Mouse (Mus musculus) erythroblast, embryonic 14.5 days (primary cell): ENCODE data around the gene Kcna7. TPM values are rescaled to one million over a fixed set of nuclear protein-coding genes. Genes with fewer than 3 reads are reported as not detected.
"Not testable (repeated sequence)": the region's sequence is repeated elsewhere in the genome, so short reads cannot be mapped to it uniquely, and the experiment has no call there.

Experiments
- H3K27me3 ChIP-seq: 2 replicates; pipeline ENCODE4 v1.6.1; 2012; ENCODE audit warnings: inconsistent platforms; ENCODE audit not compliant: control insufficient read depth
- H3K36me3 ChIP-seq: 2 replicates; pipeline ENCODE4 v1.6.1; 2012; ENCODE audit warnings: mild to moderate bottlenecking, inconsistent platforms; ENCODE audit not compliant: control insufficient read depth
- H3K4me1 ChIP-seq: 2 replicates; pipeline ENCODE4 v1.6.1; 2012; ENCODE audit warnings: inconsistent platforms; ENCODE audit not compliant: control insufficient read depth
- H3K4me3 ChIP-seq: replicated peaks from 2 replicates; pipeline ENCODE3; 2012; ENCODE audit warnings: moderate library complexity, mild to moderate bottlenecking, inconsistent platforms
- H3K9me3 ChIP-seq: 2 replicates; pipeline ENCODE4 v1.6.1; 2012; ENCODE audit warnings: low read length, inconsistent platforms, mixed read lengths; ENCODE audit not compliant: control insufficient read depth
- GATA1 ChIP-seq: IDR thresholded peaks from 2 replicates; pipeline ENCODE4 v1.6.1; 2012; ENCODE audit warnings: low read length, inconsistent platforms, mixed read lengths
- TAL1 ChIP-seq: IDR thresholded peaks from 3 replicates; pipeline ENCODE4 v1.6.1; 2012; ENCODE audit warnings: low read length, inconsistent platforms, mixed read lengths
- polyA plus RNA-seq: library from polyadenylated mRNA; stranded (reverse); fragments of >175 nt; gene quantifications from 2 replicates; pipeline ENCODE4 v1.2.3, GENCODE M21; 2012

The Kcna7 gene
- not detected in 2 replicates for polyA plus RNA-seq

- TF ChIP-seq GATA1 (no peak), TAL1 (no peak)
- Histone ChIP-seq H3K36me3 (no peaks in the 10 kb centered on the region), H3K4me1 (peaks cover 4% of the 10 kb centered on the region; the same call in 1 of the 2 replicates), H3K27me3 (peaks cover 73% of the 10 kb centered on the region), H3K4me3 (no peak within 1 kb of the TSS), H3K9me3 (peaks cover 8% of the 10 kb centered on the region; the same call in 1 of the 2 replicates)
Measured at GRCm38 (mm10) chr7:45405091-45406075, at the start of gene Kcna7. TSS of gene Kcna7 (plus strand) at chr7:45405653.

GRCm38 (mm10) chr7:45356087-45356486, 49.4 kb upstream of the Kcna7 start:
- Histone ChIP-seq H3K9me3 (peaks cover 4% of the 10 kb centered on the region), H3K4me1 (peaks cover 12% of the 10 kb centered on the region), H3K27me3 (peaks cover 46% of the 10 kb centered on the region), H3K36me3 (no peaks in the 10 kb centered on the region), H3K4me3 (no peak overlapping the region)
- no peak for TF ChIP-seq GATA1

GRCm38 (mm10) chr7:45359081-45359480, 46.4 kb upstream of the Kcna7 start:
- H3K36me3 ChIP-seq, H3K4me3 ChIP-seq: not testable (repeated sequence)
- Histone ChIP-seq H3K27me3 (peaks cover 59% of the 10 kb centered on the region), H3K4me1 (peaks cover 26% of the 10 kb centered on the region), H3K9me3 (peaks cover 14% of the 10 kb centered on the region)

GRCm38 (mm10) chr7:45360404-45361125, 44.9 kb upstream of the Kcna7 start:
- Histone ChIP-seq H3K27me3 (peaks cover 69% of the 10 kb centered on the region), H3K4me3 (no peak overlapping the region), H3K36me3 (no peaks in the 10 kb centered on the region), H3K9me3 (peaks cover 14% of the 10 kb centered on the region), H3K4me1 (peaks cover 23% of the 10 kb centered on the region)
- TF ChIP-seq TAL1 (no peak), GATA1 (no peak)

- peaks cover 24% of the 10 kb centered on the region for H3K4me1 ChIP-seq
- TF ChIP-seq GATA1 (no peak), TAL1 (no peak)
- peak overlapping the region; percentile 45 for H3K4me3 ChIP-seq
- H3K9me3 ChIP-seq, result peaks cover 17% of the 10 kb centered on the region
- no peaks in the 10 kb centered on the region for H3K36me3 ChIP-seq
- H3K27me3 ChIP-seq, result peaks cover 75% of the 10 kb centered on the region
Measured at GRCm38 (mm10) chr7:45361243-45361804, 44.1 kb upstream of the Kcna7 start.

- H3K27me3 ChIP-seq, result peaks cover 88% of the 10 kb centered on the region
- H3K4me1 ChIP-seq, result peaks cover 38% of the 10 kb centered on the region
- no peak overlapping the region for H3K4me3 ChIP-seq
- TF ChIP-seq GATA1 (no peak), TAL1 (no peak)
- no peaks in the 10 kb centered on the region for H3K36me3 ChIP-seq
- H3K9me3 ChIP-seq, result peaks cover 17% of the 10 kb centered on the region
Measured at GRCm38 (mm10) chr7:45362801-45363200, 42.7 kb upstream of the Kcna7 start.

GRCm38 (mm10) chr7:45363983-45364382, 41.5 kb upstream of the Kcna7 start:
- TF ChIP-seq GATA1, result no peak
- no peak for TF ChIP-seq TAL1
- H3K27me3 ChIP-seq, result peaks cover 97% of the 10 kb centered on the region
- H3K4me1 ChIP-seq, result peaks cover 49% of the 10 kb centered on the region
- H3K36me3 ChIP-seq, result no peaks in the 10 kb centered on the region
- H3K9me3 ChIP-seq, result peaks cover 17% of the 10 kb centered on the region
- H3K4me3 ChIP-seq, result no peak overlapping the region

GRCm38 (mm10) chr7:45365742-45366651, 39.5 kb upstream of the Kcna7 start:
- H3K27me3 ChIP-seq, result peaks cover 97% of the 10 kb centered on the region
- peaks cover 14% of the 10 kb centered on the region for H3K9me3 ChIP-seq
- peak overlapping the region; percentile 68 for H3K4me3 ChIP-seq
- TF ChIP-seq TAL1 (no peak), GATA1 (no peak)
- peaks cover 64% of the 10 kb centered on the region for H3K4me1 ChIP-seq
- no peaks in the 10 kb centered on the region for H3K36me3 ChIP-seq
